Mouse (Mus musculus) embryo, embryonic 10 days (tissue): Measurements from ENCODE around the gene Ccdc59.

ENCODE experiments used
- DNase-seq: peaks from one replicate; pipeline ENCODE4 v3.0.0-alpha.2; 2015; ENCODE audit warnings: low spot score

Ccdc59 gene

DNA sequence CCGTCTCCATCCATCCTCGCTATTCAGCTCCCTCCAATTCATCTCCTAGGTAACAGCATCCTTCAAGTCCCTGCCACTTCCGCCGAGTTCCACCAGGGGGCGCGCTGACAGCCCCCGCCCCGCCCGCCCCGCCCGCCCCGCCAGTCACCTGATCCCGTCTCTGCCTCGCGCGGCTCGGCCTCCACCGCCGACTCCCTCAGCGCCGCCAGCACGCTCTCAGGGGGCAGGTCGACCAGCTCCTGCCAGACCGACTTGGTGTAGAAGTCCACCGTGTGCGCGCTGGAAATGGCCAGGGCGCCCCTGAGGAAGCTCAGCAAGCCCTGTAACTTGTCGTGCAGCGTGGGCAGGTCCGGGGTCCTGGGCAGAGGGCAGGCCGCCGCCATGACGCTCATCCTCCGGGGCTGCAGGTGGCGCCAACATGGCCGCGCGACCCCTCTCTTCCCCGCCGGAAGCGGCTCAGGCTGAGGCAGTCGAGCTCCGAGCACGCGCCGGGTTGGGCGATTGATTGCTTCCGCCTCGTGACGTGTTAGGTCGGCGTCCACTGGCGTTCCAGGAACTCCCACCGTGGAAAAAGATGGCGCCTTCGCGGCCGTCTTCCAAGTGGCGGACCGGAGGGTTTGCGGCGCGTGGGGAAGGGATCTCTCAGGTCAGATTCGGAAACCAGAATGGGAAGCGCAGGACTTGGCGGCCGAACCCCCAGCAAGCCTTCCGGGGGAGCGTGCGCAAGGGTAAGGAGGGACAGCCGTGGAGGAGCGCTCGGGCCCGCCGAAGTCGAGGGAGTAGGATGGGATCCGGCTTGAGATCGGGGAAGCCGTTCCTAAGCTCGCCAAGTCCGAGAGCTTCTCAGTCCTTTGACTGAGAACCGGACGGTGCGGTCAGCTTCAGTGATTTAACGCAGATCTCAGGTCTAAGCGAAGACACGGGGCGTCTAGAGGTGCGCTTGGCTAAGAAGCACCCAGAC, at the start of gene Ccdc59, which contains the start of gene Mettl25:
Ccdc59 (plus strand) TSS at position 140 of the 961 bp plus-strand sequence.
Mettl25 (minus strand) TSS at position 453 of the 961 bp plus-strand sequence.
- peak; percentile 98 for DNase-seq

DNA sequence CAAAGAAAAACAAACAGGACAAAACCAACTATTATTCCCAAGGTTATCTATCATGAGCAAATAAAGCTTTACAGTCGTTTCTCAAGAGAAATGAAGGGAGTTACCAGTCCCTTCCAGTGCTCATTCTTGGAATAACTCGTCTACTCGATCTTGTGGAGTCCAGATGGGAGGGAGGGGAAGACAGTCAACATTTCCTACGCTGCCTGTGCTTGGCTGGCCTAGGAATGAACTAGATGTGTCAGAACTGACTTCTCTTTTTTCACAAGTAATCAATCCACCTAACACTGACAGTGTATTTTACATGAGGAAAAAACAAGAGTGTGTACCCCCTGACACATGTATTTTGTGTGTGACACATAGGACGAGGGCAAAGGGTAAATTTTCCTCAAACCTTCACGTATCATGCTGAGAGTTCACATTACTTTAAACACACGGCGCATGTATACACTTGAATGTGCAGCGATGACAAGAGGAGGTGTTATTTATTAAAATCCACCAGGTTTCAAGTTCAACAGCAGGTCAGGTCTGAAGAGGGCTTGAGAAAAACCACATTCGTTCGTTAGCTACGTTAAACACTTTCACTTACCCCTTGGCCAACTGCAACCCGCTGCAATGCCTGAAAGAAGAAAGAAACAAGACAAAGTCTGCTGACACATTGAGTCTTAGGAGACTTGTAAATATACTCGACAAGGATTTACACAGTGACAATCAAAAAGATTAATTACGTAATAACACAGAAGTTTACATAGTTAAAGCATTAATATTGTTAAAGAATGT, 46.9 kb upstream of the Ccdc59 start:
- DNase-seq, result peak; percentile 12

GRCm38 (mm10) chr10:105797250-105797924, 43.5 kb upstream of the Ccdc59 start:
- DNase-seq, result no peak

- DNase-seq, result no peak
Measured at GRCm38 (mm10) chr10:105801147-105801546, 39.7 kb upstream of the Ccdc59 start.

- no peak for DNase-seq
Measured at GRCm38 (mm10) chr10:105802132-105802531, 38.7 kb upstream of the Ccdc59 start.

DNA sequence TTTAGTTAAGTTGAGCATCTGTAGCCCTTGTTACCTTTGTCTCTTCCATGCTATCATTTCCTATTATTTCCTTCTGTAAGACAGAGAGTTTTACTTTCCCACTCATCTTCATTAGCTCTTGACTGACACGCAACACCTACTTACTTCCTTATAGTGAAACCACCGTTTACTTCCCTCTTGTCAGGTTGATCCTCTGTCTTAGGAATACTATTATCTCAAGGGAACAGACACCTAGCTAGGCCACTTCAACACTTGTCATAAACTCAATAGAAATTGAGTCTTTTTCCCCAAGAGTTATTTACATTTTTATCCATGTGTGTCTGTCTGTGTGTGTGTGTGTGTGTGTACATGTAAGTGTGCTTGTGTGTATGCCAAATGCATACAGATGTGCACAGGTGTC, 37.4 kb upstream of the Ccdc59 start:
- no peak for DNase-seq

DNA sequence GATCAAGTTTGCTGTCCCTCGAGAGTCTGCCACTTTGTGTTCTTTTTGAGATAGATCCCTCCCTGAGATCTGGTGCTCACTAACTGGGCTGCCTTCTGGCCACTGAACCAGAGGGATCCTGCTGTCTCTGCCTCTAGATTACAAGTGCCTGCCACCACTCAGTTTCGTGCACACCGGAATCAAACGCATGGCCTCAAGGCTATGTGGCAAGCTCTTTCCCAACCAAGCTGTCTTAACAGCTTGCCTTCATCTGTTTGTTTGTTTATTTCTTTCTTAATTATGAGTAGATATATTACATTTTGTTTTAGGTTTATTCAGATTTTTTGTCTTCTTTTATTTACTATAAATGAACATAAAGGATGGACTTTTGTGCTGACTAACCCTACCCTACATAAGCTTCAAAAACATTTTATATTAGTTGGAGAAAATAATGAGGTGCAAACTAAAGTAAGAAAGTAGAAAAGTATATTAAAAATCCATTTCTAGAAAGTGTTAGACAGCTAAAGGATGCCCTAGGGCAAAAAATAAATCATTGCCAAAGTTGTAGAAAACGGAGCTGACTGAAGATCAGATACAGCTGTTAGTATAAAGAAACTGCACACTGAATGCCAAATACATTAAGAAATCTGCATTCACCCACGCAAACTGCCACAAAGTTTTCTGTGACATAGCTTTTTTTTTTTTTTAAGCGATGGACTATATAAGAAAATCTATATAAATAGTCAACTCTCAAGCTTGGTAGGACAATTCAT, 34.4 kb upstream of the Ccdc59 start:
- DNase-seq, result no peak

DNA sequence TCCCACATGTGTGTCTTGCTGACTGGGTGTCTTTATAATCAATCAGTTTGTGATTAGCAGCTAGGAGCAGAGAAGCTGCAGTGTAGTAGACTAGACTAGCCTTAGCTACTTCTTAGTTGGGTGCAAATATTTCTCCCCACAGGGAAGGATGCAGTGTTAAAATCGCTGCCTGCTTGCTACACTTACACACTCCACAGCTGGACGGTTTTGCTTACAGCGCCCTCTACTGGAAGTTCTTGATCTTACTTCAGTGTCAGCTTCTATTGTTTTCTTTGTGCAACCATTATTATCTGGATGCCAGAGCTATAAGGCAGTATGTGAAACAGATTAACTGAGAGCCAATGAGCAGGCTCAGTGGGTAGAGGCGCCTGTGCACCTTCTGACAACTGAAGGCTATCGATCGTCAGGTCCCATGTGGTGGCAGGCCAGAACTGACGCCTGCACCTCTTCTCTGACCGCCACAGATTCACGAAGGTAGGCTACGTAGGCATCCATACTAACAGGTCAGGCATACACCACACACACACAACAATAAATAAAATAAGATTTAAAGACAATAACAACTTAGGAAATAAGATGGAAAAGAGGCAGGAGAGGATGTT, 6.1 kb upstream of the Ccdc59 start:
- peak; percentile 66 for DNase-seq

DNA sequence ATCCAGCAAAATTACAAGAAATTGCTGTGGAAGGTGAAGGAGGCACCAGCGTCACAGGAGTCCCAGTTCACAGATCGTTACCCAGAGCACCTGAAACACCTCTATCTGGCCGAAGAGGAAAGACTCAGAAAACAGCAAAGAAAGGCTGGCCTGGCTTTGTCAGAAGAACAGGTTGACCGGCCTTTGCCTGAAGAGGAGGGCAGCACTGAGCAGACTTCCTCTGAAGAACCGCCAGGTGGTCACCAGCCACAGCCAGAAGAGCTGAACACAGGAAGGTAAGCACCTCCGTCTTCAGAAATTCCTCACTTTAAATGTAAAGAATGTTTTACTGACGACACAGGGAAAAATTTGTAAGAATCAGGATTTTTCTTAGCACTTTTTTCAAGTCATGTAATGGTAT, 1.7 kb downstream of the Ccdc59 start:
- DNase-seq, result no peak

DNA sequence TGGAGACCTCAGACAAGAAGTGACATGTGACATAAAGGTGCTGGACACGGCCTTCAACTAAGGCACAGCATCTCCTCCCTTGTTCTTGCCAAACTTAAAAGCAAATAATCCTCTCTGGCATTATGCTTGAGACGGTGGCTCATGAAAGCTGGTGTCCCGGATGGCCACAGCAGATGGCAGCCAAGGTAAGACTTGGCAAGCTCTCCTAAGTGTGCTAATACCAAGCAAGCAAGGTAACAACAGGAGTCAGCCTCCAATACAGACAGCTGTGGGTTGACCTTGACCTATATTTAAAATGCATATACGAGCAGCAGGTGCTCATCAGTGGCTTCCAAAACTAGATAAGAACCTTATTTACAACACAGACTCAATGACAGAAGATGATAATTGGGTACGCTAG, 9.4 kb downstream of the Ccdc59 start:
- DNase-seq, result no peak

DNA sequence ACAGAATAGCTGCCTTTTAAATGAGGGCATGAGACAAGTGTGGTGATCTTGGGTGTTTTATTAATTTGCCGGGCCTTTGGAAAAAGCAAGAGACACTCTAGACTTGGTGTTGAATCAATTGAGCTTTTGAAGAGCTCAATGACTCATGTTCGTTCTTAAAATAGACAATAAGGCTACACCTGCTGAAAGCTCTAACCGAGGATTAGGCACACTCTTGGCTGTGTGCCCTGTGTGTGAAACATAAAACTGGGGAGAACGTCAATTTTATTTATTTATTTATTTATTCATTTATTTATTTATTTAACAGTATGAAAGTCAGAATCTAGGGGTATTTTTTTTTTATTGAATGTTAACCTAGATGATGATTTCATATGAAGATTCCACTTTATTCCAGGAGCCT, 10.3 kb downstream of the Ccdc59 start:
- DNase-seq, result no peak

DNA sequence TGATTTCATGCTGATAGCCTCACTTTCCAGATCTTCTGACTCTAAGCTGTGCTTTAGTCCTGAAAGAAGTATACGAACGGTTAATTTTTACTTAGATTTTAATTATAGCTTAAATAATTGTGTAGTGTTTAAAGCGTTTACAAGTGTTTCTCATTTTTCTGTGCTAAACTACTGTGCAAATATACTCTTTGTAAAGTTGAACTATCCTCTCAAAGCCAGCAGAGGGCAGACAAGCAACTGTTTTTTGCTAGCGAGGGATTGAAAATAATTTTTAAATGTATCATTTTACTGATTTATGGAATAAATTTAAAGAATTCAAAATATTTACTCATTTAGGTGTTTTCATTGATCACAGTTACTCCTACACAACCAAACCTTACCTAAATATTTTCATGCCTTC, 26.4 kb downstream of the Ccdc59 start:
- peak; percentile 35 for DNase-seq
